Mouse (Mus musculus) heart, postnatal 0 days (tissue): ENCODE measurements around the gene Extl1.
A peak's percentile ranks its signal among the peaks of the same experiment; 100 is the strongest.

Experiments used
- CTCF ChIP-seq: IDR thresholded peaks from 2 replicates; pipeline ENCODE4 v1.5.1; 2016; ENCODE audit warnings: antibody characterized with exemption, control low read depth, low read depth
- EP300 ChIP-seq: IDR thresholded peaks from 2 replicates; pipeline ENCODE4 v1.6.1; 2016; ENCODE audit warnings: antibody characterized with exemption, low read depth

DNA sequence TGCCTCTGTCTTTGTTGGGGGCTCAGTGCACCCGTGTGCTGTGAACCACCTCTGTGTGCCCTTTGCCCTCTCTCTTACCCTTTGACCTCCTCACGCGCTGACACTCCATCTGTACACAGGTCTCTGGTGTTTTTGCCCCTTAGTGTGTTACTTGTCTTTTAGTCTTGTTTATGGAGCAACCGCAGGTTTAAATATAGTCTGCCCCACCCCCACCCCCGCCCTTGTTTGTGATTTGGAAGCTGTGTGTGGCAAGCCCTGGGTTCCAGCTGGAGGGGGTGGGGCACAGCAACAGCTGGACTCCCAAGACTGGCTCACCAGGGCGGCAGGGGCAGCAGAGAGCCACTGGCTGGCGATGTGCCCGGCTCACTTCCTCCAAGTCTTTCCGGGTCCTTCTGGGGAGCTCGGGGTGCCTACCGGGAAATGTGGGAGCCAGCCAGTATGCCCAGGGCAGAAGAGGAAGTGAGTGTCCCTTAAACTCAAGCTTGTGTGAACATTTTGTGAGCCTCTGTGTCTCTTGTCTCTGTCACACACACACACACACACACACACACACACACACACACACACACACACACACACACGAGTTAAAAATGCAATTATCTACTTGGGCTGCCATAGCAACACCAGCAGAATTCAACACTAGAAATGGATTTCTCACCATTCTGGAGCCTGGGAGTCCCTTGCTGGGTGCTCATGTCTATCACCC lies 76.1 kb downstream of the Extl1 start:
- TF ChIP-seq CTCF (peak; percentile 44), EP300 (0 out of 2 replicates have a peak, but pooled peaks have one; percentile 19)
